ENCODE assay signal across 8 mouse cellular contexts in the genomic region with DNA sequence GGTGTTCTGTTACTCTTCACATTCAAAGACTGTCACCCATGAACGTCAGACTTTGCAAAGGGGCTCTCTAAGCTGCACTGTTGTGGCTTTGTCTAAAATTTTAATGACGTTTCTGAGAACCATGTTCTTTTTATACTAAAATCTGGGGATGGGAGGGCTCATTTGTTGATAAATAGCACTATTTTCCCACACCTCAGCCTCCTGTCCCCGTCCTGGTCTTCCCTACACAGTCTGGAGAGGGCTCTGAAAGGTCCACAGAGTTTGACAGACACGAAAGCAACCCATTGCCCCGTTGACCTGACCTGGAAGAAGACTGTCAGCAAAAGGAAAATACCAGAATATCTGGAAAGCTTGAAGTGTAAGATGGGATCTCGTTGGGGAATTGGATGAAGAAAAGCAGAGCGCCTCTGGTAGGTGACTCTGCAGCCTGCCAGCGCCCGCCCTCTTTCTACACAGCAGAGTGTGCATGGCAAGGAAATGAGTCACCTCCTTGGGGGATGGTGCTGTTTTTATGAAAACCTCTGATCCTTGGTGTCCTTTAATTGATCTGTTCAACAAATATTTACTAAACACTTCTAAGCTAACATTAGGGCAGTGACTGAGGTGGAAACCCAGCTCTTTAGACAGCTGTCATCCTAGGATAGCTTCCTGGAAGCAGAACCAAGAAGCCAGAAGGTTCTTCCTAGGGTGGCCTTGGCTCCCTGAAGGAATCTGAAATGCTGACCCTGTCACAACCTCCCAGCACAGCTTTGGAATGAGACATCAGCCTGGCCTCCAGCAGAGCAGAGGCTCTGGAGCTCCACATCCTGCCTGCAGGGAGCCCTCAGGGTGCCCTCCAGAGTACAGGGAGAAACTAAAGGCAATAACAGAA. TPM values are rescaled to one million over a fixed set of nuclear protein-coding genes. Genes with fewer than 3 reads are reported as not detected.
DNase-seq lines count a peak whose midpoint lies in the region; ATAC-seq and TF ChIP-seq lines count a peak whose summit lies in the region.

No protein-coding gene starts in this region.

- peak overlapping the region; percentile 47 for H3K27ac ChIP-seq in heart, embryonic 15.5 days
- no peak overlapping the region; the same call in 1 of the 2 replicates for H3K27ac ChIP-seq in liver, embryonic 14.5 days
- H3K27ac ChIP-seq in thymus, adult 2 months (ENCODE audit: control insufficient read depth, insufficient read depth, low read length) = no peak overlapping the region
- H3K27ac ChIP-seq in forebrain, embryonic 11.5 days (ENCODE audit: low read depth, low read length) = no peak overlapping the region

- no peak for TF ChIP-seq POLR2A in thymus, adult 2 months (IDR thresholded peaks at IDR 0.05; ENCODE audit: control insufficient read depth, extremely low read depth, insufficient read depth, low read length, poor library complexity)

- no peak overlapping the region for H3K9ac ChIP-seq in heart, embryonic 15.5 days
- no peak overlapping the region for H3K9ac ChIP-seq in liver, embryonic 14.5 days (replicated peaks)
- no peak overlapping the region for H3K9ac ChIP-seq in forebrain, embryonic 11.5 days (ENCODE audit: low read length)

- H3K4me1 ChIP-seq in heart, embryonic 15.5 days (replicated peaks) = peaks cover 5% of the 10 kb centered on the region; the same call in 1 of the 2 replicates
- H3K4me1 ChIP-seq in liver, embryonic 14.5 days (replicated peaks; ENCODE audit: control insufficient read depth in 2 of 2, insufficient read depth in 2 of 2, low read length in 1 of 2) = peaks cover 12 to 23% of the 10 kb centered on the region in 2 experiments
- H3K4me1 ChIP-seq in thymus, adult 2 months (replicated peaks; ENCODE audit: control insufficient read depth, insufficient read depth, low read length) = no peaks in the 10 kb centered on the region
- no peaks in the 10 kb centered on the region for H3K4me1 ChIP-seq in forebrain, embryonic 11.5 days (replicated peaks; ENCODE audit: control insufficient read depth, insufficient read depth, low read length)

- no peak overlapping the region for H3K4me2 ChIP-seq in heart, embryonic 15.5 days
- no peak overlapping the region for H3K4me2 ChIP-seq in liver, embryonic 14.5 days (ENCODE audit: low read depth)
- no peak overlapping the region for H3K4me2 ChIP-seq in forebrain, embryonic 11.5 days (ENCODE audit: low read depth, low read length, severe bottlenecking)

- peak; percentile 69; the same call in 1 of the 2 replicates for ATAC-seq in heart, embryonic 15.5 days (replicated peaks; ENCODE audit: insufficient number of reproducible peaks, insufficient read depth, low FRiP score, low read depth)
- peak; percentile 49 for ATAC-seq in liver, embryonic 14.5 days (ENCODE audit: insufficient read depth)
- no peak for ATAC-seq in forebrain, embryonic 11.5 days (replicated peaks; ENCODE audit: low FRiP score)

- peak; percentile 20 for DNase-seq in gastrocnemius, adult 18-20 months (ENCODE audit: low spot score)
- DNase-seq in gastrocnemius, postnatal 4 days (ENCODE audit: low spot score in 2 of 2) = no peak
- no peak for DNase-seq in liver, embryonic 14.5 days (ENCODE audit: low read depth in 3 of 3, low spot score in 3 of 3)
- no peak for DNase-seq in thymus, adult 2 months
- no peak for DNase-seq in cerebellum, adult 9-11 months
- DNase-seq in forebrain, embryonic 11.5 days (ENCODE audit: low spot score) = no peak

- TF ChIP-seq EP300 in liver, embryonic 14.5 days (IDR thresholded peaks at IDR 0.05; ENCODE audit: low read depth) = no peak

- TF ChIP-seq CTCF in C2C12 (IDR thresholded peaks at IDR 0.05; ENCODE audit: control insufficient read depth, insufficient read depth, insufficient read length) = no peak
- TF ChIP-seq CTCF in liver, embryonic 14.5 days (IDR thresholded peaks at IDR 0.05; ENCODE audit: low read depth) = no peak; the same call in 1 of the 2 replicates
- no peak for TF ChIP-seq CTCF in thymus, adult 2 months (IDR thresholded peaks at IDR 0.05; ENCODE audit: borderline replicate concordance, control insufficient read depth, extremely low read depth, insufficient read depth, low read length, poor library complexity)

- no peak overlapping the region for H3K4me3 ChIP-seq in C2C12 (ENCODE audit: insufficient read depth, poor library complexity, severe bottlenecking)
- no peak overlapping the region for H3K4me3 ChIP-seq in heart, embryonic 15.5 days
- no peak overlapping the region for H3K4me3 ChIP-seq in liver, embryonic 14.5 days (ENCODE audit: insufficient read depth in 1 of 2, low read depth in 2 of 2, low read length in 2 of 2)
- no peak overlapping the region for H3K4me3 ChIP-seq in thymus, adult 2 months (ENCODE audit: control insufficient read depth, insufficient read depth, low read length)
- no peak overlapping the region for H3K4me3 ChIP-seq in forebrain, embryonic 11.5 days (ENCODE audit: low read depth, low read length)

- 43% methylated on average over 9 of the region's 9 CpGs for WGBS in heart, embryonic 15.5 days
- 52% methylated on average over 9 of the region's 9 CpGs for WGBS in liver, embryonic 14.5 days (ENCODE audit: insufficient replicate concordance)
- 79% methylated on average over 9 of the region's 9 CpGs for WGBS in thymus, adult 2 months
- 78% methylated on average over 9 of the region's 9 CpGs for WGBS in forebrain, embryonic 11.5 days

- no peaks in the 10 kb centered on the region for H3K79me2 ChIP-seq in C2C12 (ENCODE audit: control insufficient read depth, insufficient read depth)

- no peaks in the 10 kb centered on the region for H3K79me3 ChIP-seq in C2C12 (ENCODE audit: low read depth)

- no peaks in the 10 kb centered on the region for H3K27me3 ChIP-seq in C2C12 (ENCODE audit: control insufficient read depth, insufficient read depth, insufficient read length)
- H3K27me3 ChIP-seq in heart, embryonic 15.5 days = no peaks in the 10 kb centered on the region
- no peaks in the 10 kb centered on the region for H3K27me3 ChIP-seq in liver, embryonic 14.5 days (ENCODE audit: control insufficient read depth, insufficient read depth, low read length)
- no peaks in the 10 kb centered on the region for H3K27me3 ChIP-seq in thymus, adult 2 months (ENCODE audit: control insufficient read depth, insufficient read depth, low read length)
- H3K27me3 ChIP-seq in forebrain, embryonic 11.5 days (ENCODE audit: control insufficient read depth, insufficient read depth, low read length) = no peaks in the 10 kb centered on the region

- H3K36me3 ChIP-seq in C2C12 (ENCODE audit: control insufficient read depth, insufficient read depth) = peaks cover 13% of the 10 kb centered on the region
- H3K36me3 ChIP-seq in heart, embryonic 15.5 days = peaks cover 17% of the 10 kb centered on the region
- no peaks in the 10 kb centered on the region for H3K36me3 ChIP-seq in liver, embryonic 14.5 days (replicated peaks; ENCODE audit: control insufficient read depth, insufficient read depth, low read depth)
- no peaks in the 10 kb centered on the region for H3K36me3 ChIP-seq in thymus, adult 2 months (ENCODE audit: control insufficient read depth, insufficient read depth, low read length)
- no peaks in the 10 kb centered on the region; the same call in 1 of the 2 replicates for H3K36me3 ChIP-seq in forebrain, embryonic 11.5 days (ENCODE audit: control insufficient read depth, insufficient read depth, low read length)

- peaks cover 5% of the 10 kb centered on the region; the same call in 1 of the 2 replicates for H3K9me3 ChIP-seq in heart, embryonic 15.5 days (replicated peaks)
- H3K9me3 ChIP-seq in liver, embryonic 14.5 days (ENCODE audit: control insufficient read depth, low read length) = no peaks in the 10 kb centered on the region
- no peaks in the 10 kb centered on the region for H3K9me3 ChIP-seq in forebrain, embryonic 11.5 days (ENCODE audit: control insufficient read depth, low read length)

- peak overlapping the region; percentile 45 for H3ac ChIP-seq in C2C12 (ENCODE audit: control insufficient read depth, insufficient read length, low read depth)

TF ChIP-seq in C2C12, 6 proteins besides CTCF, POLR2A, EP300 and RAD21:
- TF ChIP-seq MYOG (IDR thresholded peaks at IDR 0.05; ENCODE audit: control insufficient read depth, extremely low read depth, insufficient read length) (no peak), FOSL1 (IDR thresholded peaks at IDR 0.05; ENCODE audit: insufficient read depth, low read length, poor library complexity, severe bottlenecking) (peak; percentile 37)

RNA-seq across cellular contexts. Expression of a gene that starts 13.6 kb away (rescaled TPM):
- 1 to 10 TPM; 1.8 to 1.9 TPM for total RNA-seq in gastrocnemius, adult 18-20 months (2021)
- total RNA-seq in gastrocnemius, postnatal 4 days (2021) = 1 to 10 TPM; 5.5 to 6.5 TPM
- polyA plus RNA-seq in C2C12 (2012; fragmentation: generic; extraction: Trizol) = 0.33 TPM
- polyA plus RNA-seq in heart, embryonic 15.5 days (2015; fragmentation: Nextera tagmentation; extraction: Ambion mirVana) = 2.8 and 4.7 TPM in 2 replicates
- polyA plus RNA-seq in liver, embryonic 14.5 days (2012; rRNA removed) = 0.16 and 0.40 TPM in 2 replicates
- 0.10 and 0.15 TPM in 2 replicates for polyA plus RNA-seq in liver, embryonic 14.5 days (2014; fragmentation: Nextera tagmentation; extraction: Ambion mirVana)
- polyA plus RNA-seq in thymus, adult 2 months (2012; rRNA removed) = 12.7 and 14.3 TPM in 2 replicates
- polyA plus RNA-seq in forebrain, embryonic 11.5 days (2014; fragmentation: Nextera tagmentation; extraction: Ambion mirVana) = 3.4 and 4.0 TPM in 2 replicates

RNA-seq across cellular contexts. Expression of a gene that starts 34.3 kb away (rescaled TPM):
- total RNA-seq in gastrocnemius, adult 18-20 months (2021) = 1 to 10 TPM; 1.3 to 1.9 TPM
- total RNA-seq in gastrocnemius, postnatal 4 days (2021) = 10 to 100 TPM; 13.2 to 15.2 TPM
- polyA plus RNA-seq in C2C12 (2012; fragmentation: generic; extraction: Trizol) = not detected
- polyA plus RNA-seq in heart, embryonic 15.5 days (2015; fragmentation: Nextera tagmentation; extraction: Ambion mirVana) = 13.5 and 16.5 TPM in 2 replicates
- 0.31 and 0.67 TPM in 2 replicates for polyA plus RNA-seq in liver, embryonic 14.5 days (2012; rRNA removed)
- 0.17 and 0.43 TPM in 2 replicates for polyA plus RNA-seq in liver, embryonic 14.5 days (2014; fragmentation: Nextera tagmentation; extraction: Ambion mirVana)
- polyA plus RNA-seq in thymus, adult 2 months (2012; rRNA removed) = 4.2 and 7.7 TPM in 2 replicates
- 0.36 and 0.95 TPM in 2 replicates for polyA plus RNA-seq in forebrain, embryonic 11.5 days (2014; fragmentation: Nextera tagmentation; extraction: Ambion mirVana)

RNA-seq across cellular contexts. Expression of a gene that starts 57.3 kb away (rescaled TPM):
- under 1 TPM; 0.59 to 0.71 TPM for total RNA-seq in gastrocnemius, adult 18-20 months (2021)
- total RNA-seq in gastrocnemius, postnatal 4 days (2021) = 1 to 10 TPM; 2.5 to 2.9 TPM
- polyA plus RNA-seq in C2C12 (2012; fragmentation: generic; extraction: Trizol) = 0.01 TPM
- 0.43 and 0.61 TPM in 2 replicates for polyA plus RNA-seq in heart, embryonic 15.5 days (2015; fragmentation: Nextera tagmentation; extraction: Ambion mirVana)
- 0.93 and 1.0 TPM in 2 replicates for polyA plus RNA-seq in liver, embryonic 14.5 days (2012; rRNA removed)
- polyA plus RNA-seq in liver, embryonic 14.5 days (2014; fragmentation: Nextera tagmentation; extraction: Ambion mirVana) = 0.70 and 0.78 TPM in 2 replicates
- 10.4 and 14.5 TPM in 2 replicates for polyA plus RNA-seq in thymus, adult 2 months (2012; rRNA removed)
- polyA plus RNA-seq in forebrain, embryonic 11.5 days (2014; fragmentation: Nextera tagmentation; extraction: Ambion mirVana) = 0.13 and 0.36 TPM in 2 replicates
